Mouse (Mus musculus) liver, embryonic 11.5 days (tissue): ENCODE results near the gene S100a3. TPM values are rescaled to one million over a fixed set of nuclear protein-coding genes. Genes with fewer than 3 reads are reported as not detected.

ENCODE experiments used
- ATAC-seq: fragments of 200-750 bp; cut with Nextera tagmentation; replicated peaks from 2 replicates; pipeline ENCODE4 v1.8.0; 2017; ENCODE audit warnings: moderate number of reproducible peaks, mild to moderate bottlenecking, moderate TSS enrichment, moderate library complexity; ENCODE audit not compliant: low FRiP score
- DNase-seq: peaks from one replicate; pipeline ENCODE4 v3.0.0-alpha.2; 2017; ENCODE audit warnings: low spot score
- H3K27ac ChIP-seq: fragments of 300-500 bp; sonication (generic); 2 replicates; pipeline ENCODE4 v1.5.1; 2014; ENCODE audit warnings: mild to moderate bottlenecking, low read depth, low read length, control low read depth
- H3K27me3 ChIP-seq: fragments of 300-500 bp; sonication (generic); replicated peaks from 2 replicates; pipeline ENCODE4 v1.6.1; 2014; ENCODE audit warnings: low read length, mixed read lengths; ENCODE audit not compliant: control insufficient read depth, insufficient read depth
- H3K36me3 ChIP-seq: fragments of 300-500 bp; sonication (generic); 2 replicates; pipeline ENCODE4 v1.6.1; 2014; ENCODE audit warnings: mild to moderate bottlenecking, low read length, moderate library complexity, mixed read lengths; ENCODE audit not compliant: control insufficient read depth, insufficient read depth
- H3K4me1 ChIP-seq: fragments of 300-500 bp; sonication (generic); replicated peaks from 2 replicates; pipeline ENCODE4 v1.6.1; 2014; ENCODE audit warnings: low read length, mixed read lengths; ENCODE audit not compliant: control insufficient read depth, insufficient read depth
- H3K4me2 ChIP-seq: fragments of 300-500 bp; sonication (generic); 2 replicates; pipeline ENCODE4 v1.6.1; 2014; ENCODE audit warnings: mild to moderate bottlenecking, control low read depth, moderate library complexity
- H3K4me3 ChIP-seq: fragments of 300-500 bp; sonication (generic); 2 replicates; pipeline ENCODE4 v1.5.1; 2014; ENCODE audit warnings: low read depth, low read length, control low read depth
- H3K9ac ChIP-seq: fragments of 300-500 bp; sonication (generic); 2 replicates; pipeline ENCODE4 v1.6.1; 2014; ENCODE audit warnings: low read depth, low read length, control low read depth
- H3K9me3 ChIP-seq: fragments of 300-500 bp; sonication (generic); 2 replicates; pipeline ENCODE4 v1.6.1; 2016; ENCODE audit warnings: low read length, inconsistent platforms, mixed read lengths; ENCODE audit not compliant: control insufficient read depth
- WGBS: fragments of 180-500 bp; shearing (Covaris S2); extraction: QIAGEN DNeasy Blood & Tissue Kit; methylation state at CpG from one replicate; pipeline ENCODE4 v1.1.7; 2014; 5-methylcytosine and 5-hydroxymethylcytosine counted together
- polyA plus RNA-seq: library from polyadenylated mRNA; unstranded; fragments of >200 nt; fragmentation: Nextera tagmentation; extraction: Ambion mirVana; gene quantifications from 2 replicates; pipeline ENCODE4 v1.2.1, GENCODE M21; 2014

Gene S100a3
- polyA plus RNA-seq, 1 experiment from 2014 or later = not detected

DNA sequence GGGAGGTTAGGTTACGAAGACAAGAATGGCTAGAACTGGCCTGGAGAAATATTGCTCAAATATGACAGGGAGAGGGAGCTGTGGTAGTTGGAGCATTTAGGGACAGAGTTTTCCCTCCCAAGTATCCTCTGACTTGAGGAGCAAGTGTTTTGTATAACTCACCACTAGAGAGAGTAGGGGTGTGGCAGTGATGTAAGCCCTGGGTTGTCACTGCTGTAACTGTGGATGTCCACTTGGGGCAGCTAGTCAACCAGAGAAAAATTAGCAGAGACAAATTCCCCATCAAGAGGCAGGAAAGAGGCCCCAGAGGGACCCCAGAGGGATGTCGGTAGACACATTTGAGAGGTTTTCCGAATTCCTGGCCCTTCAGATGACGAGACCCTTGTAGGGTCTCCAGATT lies 35.0 kb upstream of the S100a3 start:
- peak; percentile 70; the same call in 1 of the 2 replicates for ATAC-seq
- H3K4me3 ChIP-seq = no peak overlapping the region
- H3K27me3 ChIP-seq = no peaks in the 10 kb centered on the region
- no peak overlapping the region for H3K27ac ChIP-seq
- no peaks in the 10 kb centered on the region for H3K9me3 ChIP-seq
- DNase-seq = peak; percentile 31
- H3K36me3 ChIP-seq = no peaks in the 10 kb centered on the region
- H3K9ac ChIP-seq = no peak overlapping the region
- WGBS = 57% methylated on average over 4 of the region's 4 CpGs
- H3K4me2 ChIP-seq = no peak overlapping the region
- H3K4me1 ChIP-seq = no peaks in the 10 kb centered on the region

DNA sequence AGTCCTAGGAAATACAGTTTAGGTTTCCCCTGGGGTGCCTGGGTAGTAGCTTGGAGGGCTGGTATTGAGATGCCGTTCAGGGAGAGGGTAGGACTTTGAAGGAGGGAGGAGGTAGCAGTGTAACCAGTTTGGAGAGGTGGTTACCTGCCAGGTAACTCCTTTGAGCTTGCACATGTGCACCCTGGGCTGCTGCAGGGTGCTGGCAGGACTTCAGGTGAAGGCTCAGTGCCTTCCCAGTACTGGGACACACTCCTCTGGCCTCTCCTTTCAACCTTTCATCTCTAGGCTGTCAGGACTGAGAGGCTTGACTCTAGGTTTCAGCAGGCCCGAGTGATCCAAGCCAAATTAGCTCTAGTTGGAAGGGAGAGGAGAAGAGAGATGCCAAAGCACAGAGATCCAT lies 34.3 kb upstream of the S100a3 start:
- no peak overlapping the region for H3K4me3 ChIP-seq
- no peaks in the 10 kb centered on the region for H3K36me3 ChIP-seq
- no peak overlapping the region for H3K9ac ChIP-seq
- ATAC-seq (no peak), DNase-seq (peak; percentile 26)
- H3K27me3 ChIP-seq = no peaks in the 10 kb centered on the region
- H3K27ac ChIP-seq = no peak overlapping the region
- WGBS = 70% methylated on average over 2 of the region's 2 CpGs
- no peaks in the 10 kb centered on the region for H3K9me3 ChIP-seq
- H3K4me2 ChIP-seq = no peak overlapping the region
- no peaks in the 10 kb centered on the region for H3K4me1 ChIP-seq

GRCm38 (mm10) chr3:90526580-90526979 lies 33.8 kb upstream of the S100a3 start, which contains the start of gene S100a14:
TSS of gene S100a14 (plus strand) at chr3:90526856.
- Histone ChIP-seq H3K27me3 (no peaks in the 10 kb centered on the region), H3K4me3 (no peak within 1 kb of the TSS), H3K9ac (no peak within 1 kb of the TSS), H3K9me3 (no peaks in the 10 kb centered on the region), H3K36me3 (no peaks in the 10 kb centered on the region), H3K4me1 (no peaks in the 10 kb centered on the region), H3K27ac (no peak within 1 kb of the TSS), H3K4me2 (no peak within 1 kb of the TSS)
- DNase-seq = no peak
- 63% methylated on average over 5 of the region's 5 CpGs for WGBS
- ATAC-seq = no peak

DNA sequence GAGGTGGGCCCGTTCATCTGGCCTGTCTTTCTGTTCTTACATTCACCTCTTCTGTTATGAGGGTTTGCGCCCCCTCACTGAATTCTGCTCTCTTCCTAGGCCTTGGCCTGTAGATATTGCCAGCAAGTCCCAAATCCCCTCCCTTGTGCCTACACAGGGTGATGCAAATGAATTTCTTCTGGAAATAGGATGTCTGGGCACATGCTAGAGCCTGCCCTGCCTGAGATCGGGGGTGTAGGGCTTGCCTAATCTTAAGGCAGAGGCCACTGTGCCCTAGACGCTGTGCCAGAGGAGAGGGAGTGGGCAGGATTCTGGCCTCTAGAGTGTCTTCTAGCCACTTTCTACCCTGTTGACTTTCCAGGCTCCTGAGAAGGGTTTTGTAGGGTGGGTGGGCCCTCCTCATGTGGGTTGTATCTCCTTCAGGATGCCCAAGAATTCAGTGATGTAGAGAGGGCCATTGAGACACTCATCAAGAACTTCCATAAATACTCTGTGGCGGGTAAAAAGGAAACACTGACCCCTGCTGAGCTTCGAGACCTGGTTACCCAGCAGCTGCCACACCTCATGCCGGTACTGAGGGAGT lies 33.0 kb upstream of the S100a3 start:
- WGBS = 81% methylated on average over 7 of the region's 7 CpGs
- Histone ChIP-seq H3K9ac (no peak overlapping the region), H3K27me3 (no peaks in the 10 kb centered on the region), H3K4me1 (no peaks in the 10 kb centered on the region), H3K27ac (no peak overlapping the region), H3K4me3 (no peak overlapping the region), H3K9me3 (no peaks in the 10 kb centered on the region), H3K36me3 (no peaks in the 10 kb centered on the region), H3K4me2 (no peak overlapping the region)
- peak; percentile 25 for DNase-seq
- ATAC-seq = no peak

DNA sequence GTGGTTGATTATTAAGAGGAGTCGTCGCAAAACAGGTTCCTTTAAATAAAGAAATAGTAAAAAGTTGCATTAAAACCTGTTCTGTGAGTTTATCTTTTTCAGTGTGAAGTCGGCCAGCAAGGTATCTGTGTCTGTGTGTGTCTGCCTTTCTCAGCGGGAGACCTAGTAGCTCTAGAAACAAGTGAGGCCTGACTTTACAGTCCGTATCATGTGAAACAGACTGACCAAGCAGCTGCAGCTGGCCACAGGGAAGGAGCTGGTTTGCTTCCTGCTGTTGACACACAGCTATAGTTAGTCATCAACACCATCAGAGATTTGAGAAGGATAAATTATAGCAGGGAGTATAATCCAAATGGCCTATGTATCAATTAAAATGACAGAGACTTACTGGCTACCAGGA lies 28.7 kb upstream of the S100a3 start:
- no peak overlapping the region for H3K9ac ChIP-seq
- DNase-seq = no peak

GRCm38 (mm10) chr3:90535446-90535845 lies 24.9 kb upstream of the S100a3 start:
- H3K27me3 ChIP-seq = no peaks in the 10 kb centered on the region
- no peak overlapping the region for H3K4me3 ChIP-seq
- no peak for ATAC-seq
- H3K4me1 ChIP-seq = no peaks in the 10 kb centered on the region
- H3K9ac ChIP-seq = no peak overlapping the region
- no peak overlapping the region for H3K4me2 ChIP-seq
- 64% methylated on average over 1 of the region's 1 CpGs for WGBS
- no peaks in the 10 kb centered on the region for H3K9me3 ChIP-seq
- no peak overlapping the region for H3K27ac ChIP-seq
- no peak for DNase-seq
- no peaks in the 10 kb centered on the region for H3K36me3 ChIP-seq

More for the DNA sequence above, 28.7 kb upstream of the S100a3 start:
- Histone ChIP-seq H3K27ac (no peak overlapping the region), H3K4me1 (no peaks in the 10 kb centered on the region), H3K4me2 (no peak overlapping the region), H3K27me3 (no peaks in the 10 kb centered on the region), H3K36me3 (no peaks in the 10 kb centered on the region), H3K9me3 (no peaks in the 10 kb centered on the region), H3K4me3 (no peak overlapping the region)
- WGBS = 70% methylated on average over 5 of the region's 5 CpGs
- ATAC-seq = no peak

DNA sequence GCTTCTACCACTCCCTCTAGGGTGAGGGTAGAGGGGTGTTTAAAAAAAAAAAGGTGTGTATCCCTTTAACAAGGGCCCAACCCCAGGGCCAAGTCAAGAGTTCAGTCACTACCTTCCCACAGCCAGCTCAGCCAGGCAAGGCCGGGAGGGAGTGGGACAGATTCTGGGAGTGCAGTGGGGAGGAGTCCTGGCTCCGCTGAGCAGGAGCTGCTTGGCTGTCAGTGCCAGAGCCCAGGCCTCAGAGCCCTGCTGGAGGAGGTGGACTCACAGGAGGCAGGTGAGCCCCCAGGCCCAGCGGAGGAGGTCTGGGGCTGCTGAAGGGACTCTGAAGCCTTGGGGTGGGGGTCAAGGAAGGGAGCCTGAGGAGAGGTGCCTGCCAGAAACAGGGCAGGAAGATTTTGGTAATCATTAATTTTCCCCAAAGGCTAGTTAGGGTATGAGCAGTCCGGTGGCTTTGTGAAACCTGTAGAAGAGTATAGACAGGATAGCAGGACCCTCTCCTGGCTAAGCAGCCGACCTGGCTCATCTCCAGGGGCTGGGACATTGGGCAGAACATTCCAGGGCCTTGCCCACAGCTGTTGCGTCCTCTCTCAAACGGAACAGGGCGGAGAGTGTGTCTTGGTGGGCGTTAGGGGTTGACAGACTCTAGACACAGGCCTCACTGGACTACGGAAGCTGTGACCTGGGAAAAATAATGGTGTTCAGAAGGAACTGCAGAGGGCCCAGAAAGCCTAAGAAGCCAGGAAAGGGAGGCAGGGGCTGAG lies 23.1 kb upstream of the S100a3 start, which contains the start of gene S100a16:
Gene S100a16 (plus strand): TSS at position 114 of the 764 bp plus-strand sequence.
- no peak within 1 kb of the TSS for H3K9ac ChIP-seq
- no peak within 1 kb of the TSS for H3K27ac ChIP-seq
- peak; percentile 42 for ATAC-seq
- 46% methylated on average over 10 of the region's 10 CpGs for WGBS
- H3K27me3 ChIP-seq = no peaks in the 10 kb centered on the region
- DNase-seq = no peak
- H3K36me3 ChIP-seq = no peaks in the 10 kb centered on the region
- 0 out of 2 replicates have a peak within 1 kb of the TSS, but pooled peaks have one; percentile 17 for H3K4me3 ChIP-seq
- H3K4me1 ChIP-seq = no peaks in the 10 kb centered on the region
- peak within 1 kb of the TSS; percentile 26 for H3K4me2 ChIP-seq
- H3K9me3 ChIP-seq = no peaks in the 10 kb centered on the region

- DNase-seq (no peak), ATAC-seq (no peak)
- Histone ChIP-seq H3K9me3 (no peaks in the 10 kb centered on the region), H3K4me1 (no peaks in the 10 kb centered on the region), H3K36me3 (no peaks in the 10 kb centered on the region), H3K27me3 (no peaks in the 10 kb centered on the region), H3K4me3 (0 out of 2 replicates have a peak overlapping the region, but pooled peaks have one; percentile 17), H3K4me2 (peak overlapping the region; percentile 26), H3K9ac (no peak overlapping the region), H3K27ac (no peak overlapping the region)
- 72% methylated on average over 5 of the region's 5 CpGs for WGBS
Observed at GRCm38 (mm10) chr3:90537905-90538296, 22.5 kb upstream of the S100a3 start.

DNA sequence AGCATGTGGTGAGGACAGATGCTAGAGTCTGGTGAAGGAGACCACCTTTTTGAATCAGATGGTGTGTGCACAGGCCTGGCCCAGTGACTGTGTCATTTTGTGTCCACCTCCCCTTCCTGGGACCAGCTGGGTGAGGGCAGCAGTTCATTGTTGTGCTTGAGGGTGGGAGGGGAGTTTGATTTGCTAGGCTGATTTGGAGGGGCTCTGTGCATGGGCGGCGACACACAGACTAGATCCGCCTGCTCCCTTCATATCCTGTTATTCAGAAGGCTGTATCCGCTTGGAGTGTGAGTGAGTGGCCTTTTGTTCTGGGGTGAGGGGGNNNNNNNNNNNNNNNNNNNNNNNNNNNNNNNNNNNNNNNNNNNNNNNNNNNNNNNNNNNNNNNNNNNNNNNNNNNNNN lies 19.5 kb upstream of the S100a3 start:
- H3K9me3 ChIP-seq = no peaks in the 10 kb centered on the region
- no peaks in the 10 kb centered on the region for H3K27me3 ChIP-seq
- ATAC-seq (peak; percentile 15; the same call in 1 of the 2 replicates), DNase-seq (peak; percentile 17)
- no peak overlapping the region for H3K9ac ChIP-seq
- no peaks in the 10 kb centered on the region for H3K4me1 ChIP-seq
- no peak overlapping the region for H3K4me3 ChIP-seq
- 67% methylated on average over 4 of the region's 4 CpGs for WGBS
- no peaks in the 10 kb centered on the region for H3K36me3 ChIP-seq
- no peak overlapping the region for H3K4me2 ChIP-seq
- no peak overlapping the region for H3K27ac ChIP-seq
